Mouse (Mus musculus): ENCODE results near the gene Clic5. TPM values are rescaled to one million over a fixed set of nuclear protein-coding genes. Genes with fewer than 3 reads are reported as not detected.

Clic5 gene
- polyA plus RNA-seq, 1 experiment, result 0.82 TPM

DNA sequence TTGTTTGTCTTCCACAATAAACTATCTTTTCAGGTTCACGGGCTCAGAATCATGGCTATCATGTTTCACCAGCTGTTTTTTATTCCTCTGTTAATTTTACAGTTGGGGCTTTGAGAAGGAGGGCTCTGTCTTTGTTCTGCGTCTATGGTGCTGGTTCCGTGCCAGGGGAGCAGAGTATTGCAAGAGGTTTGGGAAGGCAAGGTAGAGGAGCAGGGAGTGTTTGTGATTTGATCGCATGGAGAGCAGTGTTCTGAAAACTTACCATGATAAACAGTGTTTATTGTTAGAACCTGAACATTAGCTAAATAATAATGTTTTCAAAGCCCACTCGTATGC is 139.7 kb downstream of the Clic5 start:
- H3K27ac ChIP-seq (ENCODE audit: control insufficient read depth, insufficient read depth, low read depth, low read length, poor library complexity), result no peak overlapping the region
- no peak for TF ChIP-seq CTCF (IDR thresholded peaks at IDR 0.05; ENCODE audit: control insufficient read depth, insufficient read depth, low read length)
- TF ChIP-seq POLR2A (IDR thresholded peaks at IDR 0.05; ENCODE audit: borderline replicate concordance, control insufficient read depth, low read depth, low read length), result no peak
- H3K4me3 ChIP-seq (replicated peaks; ENCODE audit: control insufficient read depth, low read depth, low read length), result no peak overlapping the region
- H3K4me1 ChIP-seq (ENCODE audit: control insufficient read depth, insufficient read depth, low read length), result no peaks in the 10 kb centered on the region
- 91% methylated on average over 5 of the region's 5 CpGs for WGBS

Other genes starting within 250 kb of the Clic5 start
- gene Enpp5, start 109.8 kb upstream of the Clic5 start, polyA plus RNA-seq (2011; ENCODE audit: insufficient read depth, insufficient read length, low replicate concordance, missing spikeins), result 2.7 and 5.4 TPM in 2 replicates
- 1.7 and 3.0 TPM in 2 replicates for gene Enpp4, start 82.8 kb upstream of the Clic5 start, polyA plus RNA-seq (2011; ENCODE audit: insufficient read depth, insufficient read length, low replicate concordance, missing spikeins)

Data from bone marrow, adult 2 months (tissue).